Mouse (Mus musculus): ENCODE measurements at regions not wholly inside any gene's neighbourhood (a gene's known extent, or its start where the extent isn't known, plus 50 kb on each side); places are given as distances from the start of the nearest gene placed in this dataset.
A peak's percentile ranks its signal among the peaks of the same experiment; 100 is the strongest.
"Not testable (repeated sequence)": the region's sequence is repeated elsewhere in the genome, so short reads cannot be mapped to it uniquely, and the experiment has no call there.

- DNase-seq (ENCODE audit: low spot score), result no peak
Observed at GRCm38 (mm10) chr7:137974705-137975104, 422.8 kb downstream of the Tcerg1l start.

GRCm38 (mm10) chr7:137977527-137977926 is 420.0 kb downstream of the Tcerg1l start:
- DNase-seq (ENCODE audit: low spot score), result no peak

DNA sequence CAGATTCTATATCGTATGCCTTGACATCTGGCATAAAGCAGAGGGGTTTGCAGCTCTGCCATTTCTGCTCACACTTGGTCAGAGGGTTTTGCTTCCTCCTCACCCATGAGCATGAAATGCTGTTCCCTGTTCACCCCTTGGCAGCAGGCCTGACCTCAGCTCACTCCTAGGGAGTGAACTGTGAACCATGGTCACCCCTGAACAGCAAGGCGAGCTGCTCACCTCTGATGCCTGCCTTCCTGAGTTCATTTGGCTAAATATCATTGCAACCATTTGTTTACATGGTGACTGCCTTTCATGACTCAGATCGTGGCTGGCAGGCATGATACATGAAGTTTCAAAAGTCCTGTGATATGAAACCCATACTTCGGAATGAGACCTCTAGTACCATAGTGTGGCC is 418.2 kb downstream of the Tcerg1l start:
- DNase-seq (ENCODE audit: low spot score), result no peak

DNA sequence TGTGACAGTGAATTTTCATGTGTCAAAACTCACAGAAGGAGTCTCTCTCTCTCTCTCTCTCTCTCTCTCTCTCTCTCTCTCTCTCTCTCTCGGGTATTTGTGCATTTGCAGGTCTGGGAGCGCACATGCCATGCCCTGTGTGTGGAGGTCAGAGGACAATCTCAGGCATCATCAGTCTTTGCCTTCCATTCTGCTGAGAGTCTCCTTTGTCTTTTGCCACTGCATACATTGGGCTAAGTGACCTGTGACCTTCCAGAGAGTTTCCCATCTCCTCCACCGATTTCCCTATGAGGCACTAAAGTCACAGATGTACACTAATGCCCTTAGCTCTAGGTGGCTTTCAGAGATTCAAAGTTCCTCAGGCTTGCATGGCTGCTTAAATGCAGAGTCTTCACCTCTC is 391.7 kb downstream of the Tcerg1l start:
- no peak for DNase-seq (ENCODE audit: low spot score)

DNA sequence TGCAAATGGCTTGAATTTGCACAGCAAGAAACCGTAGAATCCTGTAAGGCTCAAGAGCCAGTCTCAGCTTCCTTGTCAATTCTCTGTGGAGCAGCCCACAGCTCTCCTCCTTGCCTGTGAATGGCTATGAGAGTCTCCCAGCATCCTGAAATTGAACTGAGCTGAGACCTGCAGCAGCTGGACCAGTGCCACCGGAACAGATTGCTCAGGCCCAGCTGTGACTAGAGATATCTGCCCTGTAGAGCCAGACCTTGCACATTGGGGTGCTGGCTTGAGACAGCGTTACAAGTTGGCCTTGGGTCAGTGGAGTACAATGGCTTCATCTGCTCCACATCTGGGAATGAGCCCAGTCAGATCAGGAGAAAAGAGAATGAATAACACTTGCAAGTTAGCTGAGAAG is 390.6 kb downstream of the Tcerg1l start:
- DNase-seq (ENCODE audit: low spot score), result no peak

DNA sequence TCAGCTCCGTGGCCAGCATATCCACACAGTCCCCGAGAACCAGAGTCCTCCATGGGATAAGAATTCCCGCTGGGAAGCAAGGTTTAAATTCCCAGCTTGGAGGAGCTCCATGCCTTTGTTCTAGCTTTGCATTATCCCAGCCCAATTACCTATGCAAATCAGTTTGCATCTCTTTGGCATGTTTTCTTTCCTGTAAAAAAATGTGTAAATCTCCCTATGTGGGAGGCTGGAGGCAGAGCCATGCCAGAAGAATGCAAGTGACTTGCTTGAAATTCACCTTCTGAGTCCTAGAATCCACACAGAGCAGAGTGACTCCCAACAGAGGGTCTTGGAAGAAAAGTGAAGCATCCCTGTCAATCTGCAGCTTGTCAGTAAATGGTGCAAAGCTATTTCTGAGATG is 388.9 kb downstream of the Tcerg1l start:
- no peak for DNase-seq (ENCODE audit: low spot score)

DNA sequence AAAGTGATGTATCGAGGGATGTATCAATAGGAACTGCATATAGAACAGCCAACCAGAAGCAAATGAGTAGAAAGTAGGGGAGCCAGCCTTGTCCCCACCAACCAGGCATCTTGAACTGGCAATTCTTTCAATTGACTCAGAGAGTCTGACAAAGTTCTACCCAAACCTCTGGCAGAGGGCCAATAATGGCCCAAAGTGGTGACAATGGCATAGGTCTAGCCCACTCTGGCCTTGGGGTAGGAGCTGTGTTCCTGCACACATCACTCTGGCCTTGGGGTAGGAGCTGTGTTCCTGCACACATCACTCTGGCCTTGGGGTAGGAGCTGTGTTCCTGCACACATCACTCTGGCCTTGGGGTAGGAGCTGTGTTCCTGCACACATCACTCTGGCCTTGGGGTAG is 373.5 kb downstream of the Tcerg1l start:
- not testable (repeated sequence) for DNase-seq (ENCODE audit: low spot score)

DNA sequence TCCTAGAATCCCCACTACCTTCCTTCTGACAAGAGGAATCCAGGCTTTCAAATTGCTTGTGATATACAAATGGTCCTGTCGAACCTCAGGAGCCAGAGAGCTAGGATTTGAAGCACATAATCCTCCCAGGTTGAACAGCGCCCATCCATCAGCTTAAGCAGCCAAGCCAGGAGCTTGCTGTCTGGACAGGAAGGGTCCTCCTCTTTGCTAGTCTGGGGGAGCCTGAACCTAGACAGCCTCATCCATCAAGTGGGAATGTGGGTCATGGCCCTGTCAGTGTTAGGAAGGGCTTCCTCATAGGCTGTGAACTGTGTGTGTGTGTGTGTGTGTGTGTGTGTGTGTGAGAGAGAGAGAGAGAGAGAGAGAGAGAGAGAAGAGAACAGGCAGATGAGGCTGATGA is 345.8 kb downstream of the Tcerg1l start:
- no peak for DNase-seq (ENCODE audit: low spot score)

DNA sequence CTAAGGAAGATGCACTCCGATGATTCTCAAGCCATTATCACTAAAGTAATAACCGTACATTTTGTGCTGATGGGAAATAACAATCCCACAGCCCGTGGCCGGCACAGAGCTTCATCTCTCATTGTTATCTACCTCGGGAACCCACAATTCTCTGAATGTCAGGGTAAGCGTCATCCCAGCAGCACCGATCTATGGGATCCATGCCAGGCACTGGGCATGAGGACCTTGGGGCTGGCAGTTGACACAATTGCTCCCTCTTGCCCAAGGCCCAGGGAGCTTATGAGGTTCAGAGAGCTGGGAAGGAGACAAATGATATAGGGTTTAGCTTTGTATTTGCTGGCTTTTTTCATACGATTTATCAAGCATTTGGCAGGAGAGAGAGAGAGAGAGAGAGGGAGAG is 342.8 kb downstream of the Tcerg1l start:
- no peak for DNase-seq (ENCODE audit: low spot score)

GRCm38 (mm10) chr7:138061116-138061515 is 336.4 kb downstream of the Tcerg1l start:
- DNase-seq (ENCODE audit: low spot score), result no peak

DNA sequence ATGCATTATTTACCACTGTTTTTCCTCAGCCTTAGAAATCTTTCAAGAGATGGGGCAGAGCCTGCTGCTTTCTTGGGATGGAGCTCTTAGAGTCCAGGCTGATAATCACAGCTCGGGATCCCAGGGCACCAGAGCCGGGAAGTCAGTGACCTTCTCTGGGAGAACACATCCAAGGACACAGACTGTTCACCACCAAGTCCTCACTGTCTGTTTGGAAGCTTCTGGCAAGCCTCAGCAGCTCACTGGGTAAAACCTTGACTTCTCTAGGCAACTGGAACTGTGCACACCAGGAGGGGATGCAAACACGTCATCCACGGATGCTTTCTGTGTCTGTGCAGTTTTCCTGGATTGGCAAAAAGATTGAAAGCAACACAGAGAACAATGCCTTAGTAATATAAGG is 330.6 kb downstream of the Tcerg1l start:
- DNase-seq (ENCODE audit: low spot score), result no peak

DNA sequence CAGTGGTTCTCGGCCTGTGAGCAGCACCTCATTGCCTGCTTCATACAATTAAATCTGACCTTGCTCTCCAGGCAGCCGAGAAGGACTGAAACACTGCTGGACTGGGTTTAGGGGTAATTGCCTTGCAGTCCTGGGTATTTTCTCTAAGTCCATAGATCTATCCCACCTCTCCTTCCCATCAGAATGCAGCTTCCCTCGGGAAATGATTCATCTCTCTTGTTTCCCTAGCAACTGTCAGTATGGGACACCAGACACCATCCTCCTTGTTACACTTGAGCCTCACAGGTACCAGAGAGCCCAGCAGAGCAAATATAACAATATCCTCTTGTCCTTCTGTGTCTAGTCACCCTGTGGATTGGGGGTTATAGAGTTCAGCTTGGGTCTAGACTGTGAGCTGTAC is 322.3 kb downstream of the Tcerg1l start:
- no peak for DNase-seq (ENCODE audit: low spot score)

- DNase-seq (ENCODE audit: low spot score), result peak; percentile 53
Observed at GRCm38 (mm10) chr7:138083980-138084379, 313.6 kb downstream of the Tcerg1l start.

DNA sequence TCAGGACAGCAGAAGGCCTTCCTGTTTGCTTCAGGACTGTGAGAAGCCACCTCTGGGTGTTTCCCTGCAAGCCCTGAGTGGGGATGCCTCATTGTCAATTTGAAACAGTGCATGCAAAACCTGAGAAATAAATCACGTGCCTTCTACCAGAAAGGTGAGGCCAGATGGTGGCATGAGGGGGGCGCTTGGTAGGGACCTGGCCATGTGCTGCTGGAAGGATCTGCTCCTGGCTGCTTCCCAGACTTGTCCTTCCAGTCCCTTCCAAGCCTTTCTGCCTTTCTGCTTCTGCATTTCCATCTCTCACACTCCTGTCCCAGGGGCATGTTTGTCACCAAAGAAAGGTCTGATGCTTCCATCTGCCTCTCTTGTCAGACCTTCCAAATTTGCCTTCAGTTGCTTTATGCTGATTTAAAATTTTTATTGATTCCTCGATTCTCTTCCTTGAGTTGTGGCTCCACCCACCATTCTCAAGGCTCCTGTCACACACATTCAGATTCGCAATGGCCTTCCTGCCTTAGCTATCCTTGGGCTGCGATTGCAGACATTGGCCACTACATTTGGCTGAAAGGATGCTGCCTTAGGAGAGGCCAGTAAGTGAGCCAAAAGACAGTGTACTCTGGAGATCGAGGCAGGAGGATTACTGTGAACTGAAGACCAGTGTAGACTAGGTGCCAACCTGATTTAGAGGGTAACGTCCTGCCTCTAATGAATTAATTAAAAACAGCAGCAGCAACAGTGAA is 289.9 kb downstream of the Tcerg1l start:
- no peak for DNase-seq (ENCODE audit: low spot score)

- DNase-seq (ENCODE audit: low spot score), result no peak
Observed at GRCm38 (mm10) chr7:138121497-138121896, 276.0 kb downstream of the Tcerg1l start.

DNA sequence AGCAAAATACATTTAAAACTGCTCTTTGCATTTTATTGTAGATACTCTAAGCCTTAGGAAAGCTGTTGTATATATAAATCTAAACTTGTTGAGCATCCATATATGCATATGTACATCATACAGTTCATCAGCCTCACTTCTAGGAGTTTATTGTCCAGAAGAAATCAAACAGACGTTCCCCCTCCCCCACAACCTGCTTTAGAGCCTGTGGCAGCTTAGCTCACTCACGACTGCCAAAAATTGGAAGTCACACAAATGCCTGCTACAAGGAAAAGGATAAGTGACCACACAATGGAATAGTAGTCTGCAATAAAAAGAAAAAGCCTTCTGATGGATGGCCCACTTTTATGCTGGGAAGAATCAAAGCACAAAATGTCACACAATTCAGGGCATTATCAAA is 267.8 kb downstream of the Tcerg1l start:
- DNase-seq (ENCODE audit: low spot score), result no peak

DNA sequence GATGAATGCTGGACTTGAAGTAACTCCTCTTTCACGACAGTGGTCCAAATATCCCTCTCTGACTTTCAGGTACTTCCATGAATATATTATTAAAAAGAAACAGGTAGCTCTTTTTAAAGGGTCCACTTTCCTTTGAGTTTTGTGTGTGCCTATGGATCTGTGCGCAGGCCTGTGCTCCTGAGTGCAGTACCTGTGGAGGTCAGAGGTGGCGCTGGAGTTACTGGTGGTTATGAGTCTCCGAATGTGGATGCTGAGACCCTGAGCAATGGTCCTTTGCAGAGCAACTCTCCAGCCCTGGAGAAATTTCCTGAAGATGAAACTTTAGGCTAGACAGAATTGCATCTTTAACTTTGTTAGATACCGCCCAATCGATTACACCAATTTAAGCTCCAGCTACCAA is 264.1 kb downstream of the Tcerg1l start:
- DNase-seq (ENCODE audit: low spot score), result no peak

DNA sequence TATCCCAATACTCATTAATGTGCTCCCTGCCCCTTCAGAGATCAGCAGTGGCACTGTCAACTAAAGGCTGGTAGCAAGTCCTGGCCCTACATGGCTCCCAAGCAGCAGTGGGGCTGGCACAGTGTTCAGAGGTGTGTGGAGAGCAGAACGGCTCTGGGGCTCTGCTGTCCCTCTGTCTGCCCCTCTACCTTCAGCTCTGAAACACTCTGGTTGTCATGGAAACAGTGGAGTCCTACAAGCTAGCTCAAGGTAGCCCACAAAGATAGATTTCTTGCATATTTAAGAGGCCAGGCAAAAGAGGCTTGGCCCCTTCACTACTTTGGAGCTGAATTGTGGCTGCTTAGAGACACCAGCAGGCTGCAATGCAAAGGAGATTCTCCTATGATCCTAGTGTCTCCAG is 259.6 kb downstream of the Tcerg1l start:
- DNase-seq (ENCODE audit: low spot score), result no peak

DNA sequence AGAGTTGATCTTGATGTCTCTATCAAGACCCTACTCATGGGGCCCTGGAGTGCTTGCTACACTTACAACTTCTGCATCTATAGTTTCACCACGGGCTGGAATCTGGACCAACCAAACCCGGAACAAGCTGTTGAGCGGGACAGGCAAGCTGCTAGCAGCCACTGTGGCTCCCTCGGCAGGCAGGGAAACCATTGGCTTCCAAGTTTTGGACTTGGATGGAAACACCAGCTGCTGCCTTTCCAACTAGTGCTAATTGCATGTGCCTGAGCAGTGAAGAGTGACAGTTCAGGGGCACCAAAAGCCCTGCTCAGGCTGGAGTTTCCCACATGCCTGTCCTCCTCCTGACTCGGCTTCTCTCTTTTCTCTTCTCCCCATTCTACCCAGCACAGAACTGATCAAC is 257.8 kb downstream of the Tcerg1l start:
- no peak for DNase-seq (ENCODE audit: low spot score)

DNA sequence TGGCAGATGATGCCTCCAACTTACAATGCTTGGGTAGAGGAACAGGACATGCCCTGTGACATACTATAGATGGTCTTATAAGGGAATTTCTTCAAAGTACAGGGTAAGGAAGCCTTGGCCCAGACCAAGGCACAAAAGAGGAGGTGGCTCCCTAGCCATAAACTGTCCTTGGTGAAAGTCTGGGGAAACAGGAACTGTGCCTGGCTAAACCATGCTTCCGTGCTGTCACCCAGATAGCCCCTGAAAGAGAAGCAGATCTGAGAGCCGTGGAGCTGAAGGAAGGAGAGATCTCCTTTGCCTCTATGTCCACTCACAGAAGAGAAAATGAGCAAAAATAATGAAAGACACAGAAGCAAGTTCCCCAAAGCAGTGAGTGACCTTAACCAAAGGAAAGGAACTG is 248.0 kb downstream of the Tcerg1l start:
- DNase-seq (ENCODE audit: low spot score), result no peak

- DNase-seq (ENCODE audit: low spot score), result no peak
Observed at GRCm38 (mm10) chr7:138153455-138154167, 243.9 kb downstream of the Tcerg1l start.

Measured in gastrocnemius, adult 18-20 months (tissue).